Mouse (Mus musculus) intestine, embryonic 16.5 days (tissue): ENCODE measurements at regions not wholly inside any gene's neighbourhood (a gene's known extent, or its start where the extent isn't known, plus 50 kb on each side); places are given as distances from the start of the nearest gene placed in this dataset.
"Not testable (repeated sequence)": the region's sequence is repeated elsewhere in the genome, so short reads cannot be mapped to it uniquely, and the experiment has no call there.

Experiments used
- ATAC-seq: fragments of 200-750 bp; cut with Nextera tagmentation; 2 replicates; pipeline ENCODE4 v1.8.0; 2017; ENCODE audit warnings: moderate TSS enrichment, moderate library complexity
- H3K27ac ChIP-seq: fragments of 300-500 bp; sonication (generic); 2 replicates; pipeline ENCODE4 v1.5.1; 2014; ENCODE audit warnings: mild to moderate bottlenecking, low read length
- H3K27me3 ChIP-seq: fragments of 300-500 bp; sonication (generic); replicated peaks from 2 replicates; pipeline ENCODE4 v1.6.1; 2014; ENCODE audit warnings: low read length, control low read depth, mixed read lengths; ENCODE audit not compliant: control insufficient read depth, insufficient read depth
- H3K36me3 ChIP-seq: fragments of 300-500 bp; sonication (generic); 2 replicates; pipeline ENCODE4 v1.6.1; 2014; ENCODE audit warnings: low read length, control low read depth; ENCODE audit not compliant: control insufficient read depth, insufficient read depth
- H3K4me1 ChIP-seq: fragments of 300-500 bp; sonication (generic); 2 replicates; pipeline ENCODE4 v1.6.1; 2014; ENCODE audit warnings: low read length, control low read depth, mixed read lengths; ENCODE audit not compliant: control insufficient read depth, insufficient read depth
- H3K4me2 ChIP-seq: fragments of 300-500 bp; sonication (generic); 2 replicates; pipeline ENCODE4 v1.6.1; 2014; ENCODE audit warnings: low read depth, low read length, control low read depth
- H3K4me3 ChIP-seq: fragments of 300-500 bp; sonication (generic); 2 replicates; pipeline ENCODE4 v1.5.1; 2014; ENCODE audit warnings: mild to moderate bottlenecking, low read length
- H3K9ac ChIP-seq: fragments of 300-500 bp; sonication (generic); 2 replicates; pipeline ENCODE4 v1.6.1; 2014; ENCODE audit warnings: low read depth, low read length
- H3K9me3 ChIP-seq: fragments of 300-500 bp; sonication (generic); 2 replicates; pipeline ENCODE4 v1.6.1; 2016; ENCODE audit warnings: low read length, control low read depth; ENCODE audit not compliant: control insufficient read depth
- WGBS: fragments of 180-500 bp; shearing (Covaris S2); extraction: QIAGEN DNeasy Blood & Tissue Kit; methylation state at CpG from one replicate; pipeline ENCODE4 v1.1.7; 2014; 5-methylcytosine and 5-hydroxymethylcytosine counted together

DNA sequence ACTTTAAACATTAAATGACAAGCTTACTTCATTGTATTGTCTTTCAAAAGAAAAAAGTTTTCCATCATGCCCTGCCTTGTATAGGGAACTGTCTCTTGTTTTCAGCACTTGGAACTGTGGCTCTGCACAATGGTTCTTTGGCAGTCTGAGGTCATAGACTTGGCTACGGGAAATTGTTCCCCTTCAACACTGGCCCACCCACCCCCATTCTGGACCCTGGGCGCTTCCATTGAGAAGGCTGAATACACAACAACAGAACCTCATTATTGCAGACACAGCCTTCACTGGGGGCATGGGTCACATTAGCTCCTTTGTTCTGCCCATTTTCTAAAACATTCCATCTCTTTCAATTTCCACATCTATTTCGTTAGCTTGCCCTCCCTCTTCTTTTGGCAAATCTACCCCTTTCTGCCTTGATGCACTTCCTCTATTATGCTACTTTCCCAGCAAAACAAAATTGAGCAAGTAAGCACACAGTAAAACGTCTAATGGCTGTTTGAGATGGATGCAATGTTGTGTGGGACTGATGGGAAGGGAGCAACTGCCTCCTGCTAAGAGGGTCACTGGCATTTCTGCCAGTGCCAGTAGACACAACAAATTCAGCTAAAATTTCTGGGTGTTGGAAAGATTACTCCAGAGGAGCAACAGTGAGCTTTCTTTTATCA lies 136.0 kb upstream of the Mad2l1 start:
- Histone ChIP-seq H3K27me3 (no peaks in the 10 kb centered on the region), H3K9ac (no peak overlapping the region), H3K4me3 (no peak overlapping the region), H3K4me2 (no peak overlapping the region), H3K9me3 (no peaks in the 10 kb centered on the region), H3K27ac (no peak overlapping the region), H3K4me1 (no peaks in the 10 kb centered on the region), H3K36me3 (no peaks in the 10 kb centered on the region)
- 66% methylated on average over 4 of the region's 4 CpGs for WGBS
- ATAC-seq = no peak

DNA sequence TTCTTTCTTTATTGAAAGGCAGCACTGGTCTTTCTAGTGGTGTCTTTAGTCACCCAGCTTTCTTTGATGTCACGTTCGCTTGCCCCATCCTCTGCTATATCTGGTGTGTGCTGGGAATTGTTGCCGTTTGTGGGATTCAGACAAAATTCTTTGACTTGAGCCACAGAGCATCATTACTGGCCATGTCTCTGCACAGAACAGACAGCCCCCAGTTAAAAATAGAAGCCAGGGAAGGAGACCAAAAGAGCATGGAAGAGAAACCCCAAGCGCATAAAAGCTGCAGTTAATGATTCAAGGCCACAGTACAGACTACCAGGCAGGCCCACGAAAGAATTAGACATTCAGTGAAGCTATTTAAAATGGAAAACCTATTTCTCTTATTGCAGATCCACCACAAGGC lies 133.7 kb upstream of the Mad2l1 start:
- no peaks in the 10 kb centered on the region for H3K4me1 ChIP-seq
- no peak for ATAC-seq
- H3K9me3 ChIP-seq = no peaks in the 10 kb centered on the region
- H3K36me3 ChIP-seq = no peaks in the 10 kb centered on the region
- no peak overlapping the region for H3K27ac ChIP-seq
- WGBS = 52% methylated on average over 5 of the region's 5 CpGs
- no peak overlapping the region for H3K4me3 ChIP-seq
- H3K4me2 ChIP-seq = no peak overlapping the region
- no peaks in the 10 kb centered on the region for H3K27me3 ChIP-seq
- no peak overlapping the region for H3K9ac ChIP-seq

DNA sequence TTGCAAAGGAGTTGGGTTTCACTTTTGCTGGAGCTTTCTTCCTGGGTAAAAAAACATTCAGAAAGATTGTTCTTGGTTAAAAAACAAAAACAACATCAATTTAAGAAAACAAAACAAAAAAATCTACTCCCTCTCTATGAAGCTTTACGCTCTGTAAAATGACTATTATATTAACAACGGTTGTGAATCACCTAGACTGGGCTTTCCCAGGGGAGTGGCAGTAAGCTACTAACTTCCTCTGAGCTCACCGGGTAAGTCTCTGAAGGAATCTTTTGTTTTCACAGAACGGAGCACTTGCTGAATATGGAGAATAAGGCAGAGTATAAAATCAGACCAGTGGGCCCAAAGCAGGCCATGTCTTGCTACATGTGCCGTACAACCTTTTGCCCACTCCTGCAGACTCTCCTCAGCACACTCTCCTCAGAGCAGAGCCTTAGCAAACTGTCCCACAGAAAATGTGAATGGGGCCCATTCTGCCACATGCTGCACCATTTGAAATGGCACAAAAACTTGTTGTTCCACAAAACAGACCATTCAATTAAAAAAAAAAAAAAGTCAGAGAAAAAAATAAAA lies 133.2 kb upstream of the Mad2l1 start:
- Histone ChIP-seq H3K9me3 (no peaks in the 10 kb centered on the region), H3K9ac (no peak overlapping the region), H3K4me3 (no peak overlapping the region), H3K4me1 (no peaks in the 10 kb centered on the region), H3K27me3 (no peaks in the 10 kb centered on the region), H3K36me3 (no peaks in the 10 kb centered on the region), H3K27ac (no peak overlapping the region), H3K4me2 (no peak overlapping the region)
- 45% methylated on average over 5 of the region's 5 CpGs for WGBS
- ATAC-seq = no peak

DNA sequence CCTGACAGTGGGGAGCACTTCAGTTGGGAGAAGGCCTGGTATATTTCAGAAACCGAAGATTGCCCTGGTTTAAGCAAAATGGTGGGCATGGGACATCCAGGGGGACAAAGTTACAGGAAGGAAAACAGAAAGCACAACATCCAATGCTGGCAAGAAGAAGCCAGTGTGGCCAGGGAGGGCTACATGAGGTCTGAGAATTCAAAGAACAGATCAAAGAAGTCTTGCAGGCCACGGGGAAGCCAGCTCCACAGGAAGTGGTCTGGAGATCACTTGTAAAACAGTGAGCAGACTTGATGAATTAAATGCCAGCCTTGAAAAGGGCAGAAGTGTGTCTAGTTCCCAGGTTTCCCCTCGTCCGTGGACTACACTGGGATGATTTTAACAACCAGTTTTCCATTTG lies 120.4 kb upstream of the Mad2l1 start:
- 42% methylated on average over 4 of the region's 4 CpGs for WGBS

DNA sequence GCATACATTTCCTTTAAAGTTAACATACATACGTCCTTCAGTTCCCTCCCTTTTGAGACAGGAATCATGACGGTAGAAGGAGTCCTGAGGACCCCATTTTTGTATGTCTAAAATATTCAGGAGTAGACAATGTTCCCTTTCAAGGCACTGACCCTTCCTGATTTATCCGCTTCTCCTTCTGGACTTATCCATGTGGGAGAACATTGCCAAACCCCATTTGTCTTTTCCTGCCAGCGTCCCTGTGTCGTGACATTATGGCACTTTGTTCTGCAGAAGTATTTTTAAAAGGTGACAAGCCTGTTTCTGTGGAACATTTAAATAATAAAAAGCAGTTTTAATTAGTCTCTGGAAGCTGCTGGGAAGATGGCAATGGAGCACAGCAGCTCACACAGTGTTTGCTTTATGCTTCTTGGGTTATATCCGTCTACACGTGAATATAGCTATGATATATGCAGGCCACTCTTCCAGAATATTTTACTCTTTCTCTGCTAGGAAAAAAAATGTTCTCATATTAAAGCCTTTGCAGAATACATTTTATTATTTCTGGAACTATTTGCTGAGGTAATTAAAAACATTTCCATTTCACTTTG lies 115.6 kb upstream of the Mad2l1 start:
- Histone ChIP-seq H3K4me3 (no peak overlapping the region), H3K9ac (no peak overlapping the region), H3K4me2 (no peak overlapping the region), H3K9me3 (no peaks in the 10 kb centered on the region), H3K4me1 (no peaks in the 10 kb centered on the region), H3K36me3 (no peaks in the 10 kb centered on the region), H3K27ac (no peak overlapping the region), H3K27me3 (no peaks in the 10 kb centered on the region)
- 56% methylated on average over 7 of the region's 7 CpGs for WGBS
- no peak for ATAC-seq

More for the DNA sequence above, 120.4 kb upstream of the Mad2l1 start:
- no peak overlapping the region for H3K9ac ChIP-seq
- no peak overlapping the region for H3K4me2 ChIP-seq
- no peak for ATAC-seq
- no peak overlapping the region for H3K4me3 ChIP-seq
- no peak overlapping the region for H3K27ac ChIP-seq
- no peaks in the 10 kb centered on the region for H3K36me3 ChIP-seq
- H3K27me3 ChIP-seq = no peaks in the 10 kb centered on the region
- H3K9me3 ChIP-seq = no peaks in the 10 kb centered on the region
- no peaks in the 10 kb centered on the region for H3K4me1 ChIP-seq

DNA sequence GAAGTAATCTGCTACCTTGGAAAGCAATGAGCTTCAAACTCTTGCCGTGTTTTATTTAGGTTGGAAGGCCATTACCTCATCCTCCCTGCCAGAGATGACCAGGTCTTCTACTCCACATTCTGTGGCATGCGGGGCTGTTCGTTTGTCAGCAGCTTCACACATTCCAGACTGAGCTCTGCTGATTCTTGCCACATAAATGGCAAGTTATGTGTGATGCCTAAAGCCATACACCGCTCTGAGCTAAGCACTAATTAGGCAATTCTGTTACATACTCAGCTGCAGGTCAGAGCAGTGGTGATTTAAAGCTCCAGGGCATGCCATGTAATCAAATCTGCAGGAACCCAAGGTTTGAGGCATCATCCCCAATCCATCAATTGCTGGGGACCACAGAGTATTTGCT lies 106.8 kb upstream of the Mad2l1 start:
- 44% methylated on average over 4 of the region's 4 CpGs for WGBS
- H3K9me3 ChIP-seq = no peaks in the 10 kb centered on the region

DNA sequence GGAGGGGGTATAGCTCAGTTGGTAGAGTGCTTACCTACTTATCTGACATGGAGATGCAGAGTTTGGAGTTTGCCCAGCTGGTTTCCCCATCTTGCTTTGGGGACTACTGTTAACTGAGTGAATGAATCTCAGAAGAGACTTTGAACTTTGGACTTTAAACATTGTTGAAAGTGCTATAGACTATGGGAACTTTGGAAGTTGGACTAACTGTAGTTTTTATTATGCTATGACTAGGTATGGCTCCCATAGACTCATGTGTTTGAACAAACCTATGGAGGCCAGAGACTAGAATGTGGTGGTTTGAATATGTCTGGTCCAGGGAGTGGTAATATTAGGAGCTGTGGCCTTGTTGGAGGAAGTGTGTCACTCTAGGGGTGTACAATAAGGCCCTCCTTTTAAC lies 84.8 kb upstream of the Mad2l1 start:
- not testable (repeated sequence) for H3K4me1 ChIP-seq, H3K4me3 ChIP-seq, H3K9ac ChIP-seq, H3K27me3 ChIP-seq, H3K27ac ChIP-seq, H3K4me2 ChIP-seq, H3K9me3 ChIP-seq, H3K36me3 ChIP-seq
- ATAC-seq = peak; percentile 46

More for the DNA sequence above, 106.8 kb upstream of the Mad2l1 start:
- Histone ChIP-seq H3K4me1 (no peaks in the 10 kb centered on the region), H3K9ac (no peak overlapping the region), H3K4me3 (no peak overlapping the region), H3K4me2 (no peak overlapping the region), H3K27ac (no peak overlapping the region), H3K27me3 (no peaks in the 10 kb centered on the region), H3K36me3 (no peaks in the 10 kb centered on the region)
- no peak for ATAC-seq

DNA sequence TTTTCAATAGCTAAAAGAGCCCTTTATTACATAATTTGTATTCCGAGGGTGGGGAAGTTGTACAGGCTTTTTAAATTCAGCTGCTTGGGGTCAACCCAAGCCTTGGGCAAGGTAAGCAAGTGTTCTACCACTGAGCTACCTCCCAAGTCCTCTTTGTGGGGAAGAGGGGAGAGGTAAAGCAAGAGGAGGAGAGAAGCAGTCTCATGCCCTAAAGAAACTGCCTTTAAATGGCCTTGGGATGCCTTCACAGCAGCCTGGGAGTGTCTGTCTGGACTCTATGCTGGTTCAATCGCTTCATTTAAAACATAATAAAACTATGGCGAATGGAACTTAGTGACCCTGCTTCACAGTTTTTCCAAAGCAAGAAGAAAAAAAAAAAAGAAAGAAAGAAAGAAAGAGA lies 77.0 kb upstream of the Mad2l1 start:
- ATAC-seq = no peak
- H3K36me3 ChIP-seq = no peaks in the 10 kb centered on the region
- H3K4me2 ChIP-seq = no peak overlapping the region
- no peaks in the 10 kb centered on the region for H3K4me1 ChIP-seq
- H3K27me3 ChIP-seq = no peaks in the 10 kb centered on the region
- H3K27ac ChIP-seq = no peak overlapping the region
- no peak overlapping the region for H3K4me3 ChIP-seq
- no peaks in the 10 kb centered on the region for H3K9me3 ChIP-seq
- WGBS = 84% methylated on average over 3 of the region's 3 CpGs
- no peak overlapping the region for H3K9ac ChIP-seq

DNA sequence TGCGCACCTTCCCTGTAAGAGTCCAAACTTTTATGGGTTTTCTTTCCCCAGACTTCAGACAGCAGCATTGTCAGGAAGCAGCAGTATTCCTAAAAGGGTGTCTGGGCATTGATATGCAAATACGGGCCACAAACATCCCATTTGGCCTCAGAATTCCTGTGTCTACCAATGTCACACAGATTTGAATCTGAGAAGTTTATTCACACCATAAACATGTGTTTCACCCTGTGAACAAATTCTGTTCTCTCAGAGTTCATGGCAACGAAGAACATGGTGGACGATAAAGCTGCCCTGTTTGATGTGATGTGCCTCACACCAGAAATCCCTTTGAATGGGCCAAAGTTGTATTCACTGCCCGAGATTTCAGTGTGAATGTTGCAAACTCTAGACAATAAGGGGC lies 70.7 kb upstream of the Mad2l1 start:
- no peak overlapping the region for H3K9ac ChIP-seq
- no peaks in the 10 kb centered on the region for H3K4me1 ChIP-seq
- WGBS = 79% methylated on average over 4 of the region's 5 CpGs
- ATAC-seq = no peak
- no peaks in the 10 kb centered on the region for H3K27me3 ChIP-seq
- no peak overlapping the region for H3K4me3 ChIP-seq
- H3K4me2 ChIP-seq = no peak overlapping the region
- H3K36me3 ChIP-seq = no peaks in the 10 kb centered on the region
- no peaks in the 10 kb centered on the region for H3K9me3 ChIP-seq
- no peak overlapping the region for H3K27ac ChIP-seq
